Mouse (Mus musculus): ENCODE results near the gene Pwwp2b.

DNA sequence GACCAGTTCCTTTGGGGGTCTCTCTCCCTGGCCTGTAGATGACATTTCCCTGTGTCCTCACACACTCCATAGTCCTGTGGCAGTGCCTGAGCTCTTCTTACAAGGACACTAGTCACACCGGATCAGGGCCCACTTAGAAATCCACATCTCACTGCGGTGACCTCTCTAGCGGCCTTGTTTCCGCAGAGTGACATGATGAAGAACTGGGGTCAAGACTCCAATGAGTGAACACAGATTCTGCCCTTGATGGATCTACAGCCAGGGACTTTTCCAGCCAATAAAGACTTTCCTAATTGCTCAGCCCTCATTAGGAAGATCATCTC is 39.5 kb upstream of the Pwwp2b start:
- TF ChIP-seq CTCF (IDR thresholded peaks at IDR 0.05; ENCODE audit: control insufficient read depth, insufficient read depth, insufficient read length) (no peak), MAX (IDR thresholded peaks at IDR 0.05) (no peak), FOSL1 (IDR thresholded peaks at IDR 0.05; ENCODE audit: insufficient read depth, low read length, poor library complexity, severe bottlenecking) (no peak), USF1 (IDR thresholded peaks at IDR 0.05; ENCODE audit: low read depth) (no peak)

Measured in C2C12 (cell line).